Mouse (Mus musculus) neural tube, embryonic 15.5 days (tissue): ENCODE data around the gene Nr1i3. TPM values are rescaled to one million over a fixed set of nuclear protein-coding genes. Genes with fewer than 3 reads are reported as not detected.

ENCODE experiments used
- ATAC-seq: fragments of 200-750 bp; cut with Nextera tagmentation; 2 replicates; pipeline ENCODE4 v1.8.0; 2017; ENCODE audit warnings: mild to moderate bottlenecking, moderate TSS enrichment, moderate library complexity; ENCODE audit not compliant: low FRiP score
- H3K27ac ChIP-seq: fragments of 300-500 bp; sonication (generic); replicated peaks from 2 replicates; pipeline ENCODE4 v1.5.1; 2015; ENCODE audit warnings: mild to moderate bottlenecking, inconsistent platforms
- H3K27me3 ChIP-seq: fragments of 300-500 bp; sonication (generic); replicated peaks from 2 replicates; pipeline ENCODE4 v1.6.1; 2015; ENCODE audit warnings: inconsistent platforms
- H3K36me3 ChIP-seq: fragments of 300-500 bp; sonication (generic); 2 replicates; pipeline ENCODE4 v1.6.1; 2015; ENCODE audit warnings: inconsistent platforms
- H3K4me1 ChIP-seq: fragments of 300-500 bp; sonication (generic); 2 replicates; pipeline ENCODE4 v1.6.1; 2015; ENCODE audit warnings: inconsistent platforms
- H3K4me2 ChIP-seq: fragments of 300-500 bp; sonication (generic); 2 replicates; pipeline ENCODE4 v1.6.1; 2015; ENCODE audit warnings: inconsistent platforms, mild to moderate bottlenecking, moderate library complexity
- H3K4me3 ChIP-seq: fragments of 300-500 bp; sonication (generic); replicated peaks from 2 replicates; pipeline ENCODE4 v1.5.1; 2015; ENCODE audit warnings: mild to moderate bottlenecking, inconsistent platforms
- H3K9ac ChIP-seq: fragments of 300-500 bp; sonication (generic); replicated peaks from 2 replicates; pipeline ENCODE4 v1.6.1; 2015; ENCODE audit warnings: mild to moderate bottlenecking, inconsistent platforms
- H3K9me3 ChIP-seq: fragments of 300-500 bp; sonication (generic); replicated peaks from 2 replicates; pipeline ENCODE4 v1.6.1; 2016; ENCODE audit warnings: inconsistent platforms
- WGBS: fragments of 180-500 bp; shearing (Covaris S2); methylation state at CpG from one replicate; pipeline ENCODE4 v1.1.7; 2015; ENCODE audit warnings: mixed read lengths; 5-methylcytosine and 5-hydroxymethylcytosine counted together
- polyA plus RNA-seq: library from polyadenylated mRNA; unstranded; fragments of >200 nt; fragmentation: Nextera tagmentation; extraction: Ambion mirVana; gene quantifications from 2 replicates; pipeline ENCODE4 v1.2.1, GENCODE M21; 2015

The Nr1i3 gene
- polyA plus RNA-seq, 1 experiment from 2014 or later: 0.38 TPM

DNA sequence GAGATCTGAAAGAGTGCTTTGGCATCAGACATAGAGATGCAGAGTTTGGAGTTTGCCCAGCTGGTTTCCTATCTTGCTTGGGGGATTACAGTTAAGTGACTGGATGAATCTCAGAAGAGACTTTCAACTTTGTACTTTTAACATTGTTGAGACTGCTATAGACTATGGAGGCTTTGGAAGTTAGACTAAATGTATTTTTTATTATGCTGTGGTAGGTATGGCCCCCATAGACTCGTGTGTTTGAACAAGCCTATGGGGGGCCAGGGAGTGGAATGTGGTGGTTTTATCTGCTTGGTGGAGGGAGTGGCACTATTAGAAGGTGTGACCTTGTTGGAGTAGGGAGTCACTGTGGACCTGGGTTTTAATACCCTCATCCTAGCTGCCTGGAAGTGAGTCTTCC lies 14.2 kb upstream of the Nr1i3 start:
- WGBS: 71% methylated on average over 1 of the region's 1 CpGs
- no peak overlapping the region for H3K4me2 ChIP-seq
- H3K9me3 ChIP-seq: no peaks in the 10 kb centered on the region
- H3K36me3 ChIP-seq: no peaks in the 10 kb centered on the region
- H3K4me3 ChIP-seq: no peak overlapping the region
- no peak for ATAC-seq
- peaks cover 16% of the 10 kb centered on the region for H3K4me1 ChIP-seq
- H3K27ac ChIP-seq: no peak overlapping the region
- no peak overlapping the region for H3K9ac ChIP-seq
- peaks cover 28% of the 10 kb centered on the region for H3K27me3 ChIP-seq

DNA sequence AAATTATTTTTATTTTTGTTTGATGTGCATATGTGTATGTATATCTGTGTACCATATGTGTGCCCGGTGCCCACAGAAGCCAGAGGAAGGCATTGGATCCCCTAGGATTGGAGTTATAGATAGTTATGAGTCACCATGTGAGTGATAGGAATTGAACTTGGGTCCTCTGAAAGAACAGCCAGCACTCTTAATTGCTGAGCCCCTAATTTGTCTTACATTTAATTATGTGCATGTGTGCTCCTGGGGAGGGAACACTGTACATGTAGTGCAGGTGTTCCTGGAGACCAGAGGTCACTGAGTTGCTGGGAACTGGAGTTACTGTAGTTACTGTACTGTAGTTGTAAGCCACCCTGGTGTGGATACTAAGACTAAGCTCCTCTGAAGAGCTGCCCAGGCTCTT lies 13.0 kb upstream of the Nr1i3 start:
- no peak overlapping the region for H3K4me3 ChIP-seq
- no peaks in the 10 kb centered on the region for H3K9me3 ChIP-seq
- H3K4me2 ChIP-seq: no peak overlapping the region
- 97% methylated on average over 1 of the region's 1 CpGs for WGBS
- H3K36me3 ChIP-seq: no peaks in the 10 kb centered on the region
- H3K27ac ChIP-seq: no peak overlapping the region
- H3K27me3 ChIP-seq: peaks cover 18% of the 10 kb centered on the region
- peaks cover 6% of the 10 kb centered on the region for H3K4me1 ChIP-seq
- ATAC-seq: no peak
- no peak overlapping the region for H3K9ac ChIP-seq

DNA sequence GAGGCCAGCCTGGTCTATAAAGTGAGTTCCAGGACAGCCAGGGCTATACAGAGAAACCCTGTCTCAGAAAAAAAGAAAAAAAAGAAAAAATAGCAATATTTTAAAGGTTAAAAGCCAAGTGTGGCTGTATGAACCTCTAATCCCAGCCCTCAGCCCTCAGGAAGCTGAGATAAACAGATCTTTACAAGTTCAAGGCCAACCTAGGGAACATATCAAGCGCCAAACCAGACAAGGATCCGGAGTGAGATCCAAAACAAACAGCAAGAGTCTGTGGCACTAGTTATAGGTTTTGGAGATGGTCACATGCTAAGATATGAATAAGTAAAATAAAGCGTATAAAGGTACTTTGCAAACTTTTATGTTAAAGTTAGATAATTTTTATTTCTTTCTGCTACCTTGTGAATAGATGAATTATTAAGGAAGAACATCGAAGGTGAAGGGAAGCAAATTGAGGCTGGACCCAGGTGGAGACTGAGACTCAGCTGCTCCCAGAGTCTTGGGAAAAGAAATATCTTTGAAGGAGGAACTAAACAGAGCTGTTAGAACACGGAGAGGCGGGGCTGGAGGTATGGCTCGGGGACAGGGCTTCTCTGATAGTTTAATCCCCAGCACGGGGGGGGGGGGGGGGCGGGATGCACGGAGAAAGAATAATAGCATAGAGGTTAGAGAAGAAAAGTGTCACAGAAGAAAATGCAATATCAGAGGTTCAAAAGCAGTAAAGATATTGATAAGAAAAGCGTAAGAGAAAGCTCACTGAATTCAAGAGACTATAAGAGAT lies 10.1 kb upstream of the Nr1i3 start:
- no peaks in the 10 kb centered on the region for H3K9me3 ChIP-seq
- H3K4me2 ChIP-seq: no peak overlapping the region
- no peaks in the 10 kb centered on the region for H3K36me3 ChIP-seq
- no peaks in the 10 kb centered on the region for H3K27me3 ChIP-seq
- H3K9ac ChIP-seq: no peak overlapping the region
- 66% methylated on average over 9 of the region's 11 CpGs for WGBS
- H3K4me3 ChIP-seq: no peak overlapping the region
- no peak overlapping the region for H3K27ac ChIP-seq
- no peak for ATAC-seq
- H3K4me1 ChIP-seq: no peaks in the 10 kb centered on the region

DNA sequence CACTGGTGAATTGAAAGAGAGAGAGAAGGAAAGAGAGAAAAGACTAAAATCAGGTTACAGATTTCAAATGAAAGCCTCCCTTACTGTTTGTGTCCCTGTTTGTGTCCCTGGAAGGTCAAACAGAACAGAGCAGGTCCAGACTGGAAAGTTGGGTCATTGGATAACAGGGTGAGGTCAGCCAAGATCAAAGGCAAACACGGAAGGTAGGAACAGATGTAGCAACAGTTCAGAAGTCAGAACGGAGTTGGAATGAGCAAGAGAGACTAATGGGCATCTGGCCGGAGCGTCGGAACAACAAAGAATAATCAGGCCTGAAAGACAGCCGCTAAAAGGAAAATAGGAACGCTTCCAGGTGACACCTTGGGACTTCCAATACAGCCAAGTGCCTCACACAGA lies 9.5 kb upstream of the Nr1i3 start:
- H3K36me3 ChIP-seq: no peaks in the 10 kb centered on the region
- H3K9me3 ChIP-seq: no peaks in the 10 kb centered on the region
- no peak overlapping the region for H3K9ac ChIP-seq
- H3K27ac ChIP-seq: no peak overlapping the region
- WGBS: 78% methylated on average over 7 of the region's 7 CpGs
- no peaks in the 10 kb centered on the region for H3K4me1 ChIP-seq
- no peak for ATAC-seq
- H3K27me3 ChIP-seq: no peaks in the 10 kb centered on the region
- H3K4me3 ChIP-seq: no peak overlapping the region
- no peak overlapping the region for H3K4me2 ChIP-seq

DNA sequence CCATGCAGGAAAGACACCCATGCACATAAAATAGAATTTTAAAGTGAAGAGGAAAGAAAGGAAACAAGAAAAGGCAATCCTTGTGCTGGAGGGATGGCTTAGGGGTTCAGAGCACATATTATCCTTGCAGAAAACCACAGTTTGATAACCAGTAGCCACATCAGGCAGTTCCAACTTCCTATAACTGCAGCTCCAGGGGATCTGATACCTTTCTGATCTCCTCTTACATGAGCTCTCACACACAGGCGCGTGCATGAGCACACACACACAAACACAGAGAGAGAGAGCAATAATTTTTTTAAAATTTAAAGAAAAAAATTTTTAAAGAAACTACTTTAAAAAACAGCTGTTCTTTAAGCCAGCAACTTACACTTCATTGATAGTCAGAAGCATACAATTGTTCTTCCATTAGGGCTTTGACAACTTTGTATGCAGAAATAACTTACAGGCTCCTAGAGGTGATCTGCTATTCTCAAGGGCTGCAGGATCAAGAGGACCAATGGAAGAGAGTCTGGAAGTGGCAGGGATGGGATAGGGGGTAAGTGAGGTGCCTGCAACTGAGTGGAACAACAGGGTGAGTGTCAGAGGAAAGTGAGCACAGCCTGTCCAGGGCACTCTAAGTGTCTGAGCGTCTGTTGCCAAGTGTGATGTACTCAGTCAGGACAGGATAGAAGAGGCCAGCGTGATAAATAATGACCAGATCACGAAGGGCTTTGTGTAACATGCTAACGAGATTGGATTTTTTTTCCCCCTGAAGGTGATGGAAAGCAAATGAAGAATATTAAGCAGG lies 7.9 kb upstream of the Nr1i3 start:
- no peak for ATAC-seq
- no peak overlapping the region for H3K4me2 ChIP-seq
- H3K36me3 ChIP-seq: no peaks in the 10 kb centered on the region
- H3K9ac ChIP-seq: no peak overlapping the region
- H3K9me3 ChIP-seq: no peaks in the 10 kb centered on the region
- no peaks in the 10 kb centered on the region for H3K4me1 ChIP-seq
- no peaks in the 10 kb centered on the region for H3K27me3 ChIP-seq
- no peak overlapping the region for H3K4me3 ChIP-seq
- H3K27ac ChIP-seq: no peak overlapping the region
- WGBS: 64% methylated on average over 6 of the region's 6 CpGs

DNA sequence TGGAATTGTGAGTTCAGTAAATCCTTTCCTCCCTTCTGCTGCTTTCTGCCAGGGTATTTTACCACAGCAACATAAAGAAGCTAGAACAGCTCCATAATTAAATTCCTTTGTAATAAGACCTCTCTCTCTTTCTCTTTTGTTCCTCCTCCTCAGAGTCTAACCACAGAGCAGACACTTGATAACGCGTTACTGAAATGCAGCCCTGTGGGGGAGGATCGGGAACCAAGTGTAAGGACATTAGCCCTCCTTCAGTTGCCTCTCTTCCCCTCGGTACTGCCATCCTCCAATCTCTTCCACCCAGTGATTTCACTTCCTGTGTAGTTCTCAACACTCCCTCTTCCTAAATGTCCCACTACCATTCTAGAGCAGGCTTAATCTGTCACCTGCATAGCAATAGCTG lies 4.4 kb upstream of the Nr1i3 start:
- WGBS: 21% methylated on average over 4 of the region's 4 CpGs
- Histone ChIP-seq H3K4me3 (no peak overlapping the region), H3K9me3 (no peaks in the 10 kb centered on the region), H3K27ac (no peak overlapping the region), H3K4me2 (no peak overlapping the region), H3K27me3 (no peaks in the 10 kb centered on the region), H3K4me1 (no peaks in the 10 kb centered on the region), H3K36me3 (no peaks in the 10 kb centered on the region), H3K9ac (no peak overlapping the region)
- ATAC-seq: no peak

DNA sequence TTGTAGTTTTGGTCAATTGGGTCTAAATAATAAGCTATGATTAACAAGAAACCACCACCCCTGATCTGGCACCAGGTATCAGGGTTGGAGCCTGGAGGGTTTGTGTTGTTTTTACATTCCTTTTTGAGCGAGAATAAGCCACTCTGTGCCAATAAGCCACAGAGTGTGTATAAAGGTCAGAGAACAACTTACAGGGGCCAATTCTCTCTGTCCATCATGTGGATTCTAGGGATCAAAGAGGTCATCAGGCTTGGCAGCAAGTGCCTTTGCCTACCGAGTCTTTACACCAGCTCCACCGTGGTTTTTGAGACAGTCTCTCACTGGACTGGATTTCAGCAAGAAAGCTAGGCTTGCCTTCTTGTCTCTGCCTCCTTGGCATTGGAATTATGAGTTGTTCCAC lies 916 bp upstream of the Nr1i3 start:
- no peak for ATAC-seq
- no peaks in the 10 kb centered on the region for H3K4me1 ChIP-seq
- H3K27ac ChIP-seq: no peak overlapping the region
- WGBS: 66% methylated on average over 3 of the region's 3 CpGs
- H3K4me3 ChIP-seq: no peak overlapping the region
- no peak overlapping the region for H3K4me2 ChIP-seq
- H3K27me3 ChIP-seq: no peaks in the 10 kb centered on the region
- no peak overlapping the region for H3K9ac ChIP-seq
- H3K9me3 ChIP-seq: no peaks in the 10 kb centered on the region
- H3K36me3 ChIP-seq: no peaks in the 10 kb centered on the region

DNA sequence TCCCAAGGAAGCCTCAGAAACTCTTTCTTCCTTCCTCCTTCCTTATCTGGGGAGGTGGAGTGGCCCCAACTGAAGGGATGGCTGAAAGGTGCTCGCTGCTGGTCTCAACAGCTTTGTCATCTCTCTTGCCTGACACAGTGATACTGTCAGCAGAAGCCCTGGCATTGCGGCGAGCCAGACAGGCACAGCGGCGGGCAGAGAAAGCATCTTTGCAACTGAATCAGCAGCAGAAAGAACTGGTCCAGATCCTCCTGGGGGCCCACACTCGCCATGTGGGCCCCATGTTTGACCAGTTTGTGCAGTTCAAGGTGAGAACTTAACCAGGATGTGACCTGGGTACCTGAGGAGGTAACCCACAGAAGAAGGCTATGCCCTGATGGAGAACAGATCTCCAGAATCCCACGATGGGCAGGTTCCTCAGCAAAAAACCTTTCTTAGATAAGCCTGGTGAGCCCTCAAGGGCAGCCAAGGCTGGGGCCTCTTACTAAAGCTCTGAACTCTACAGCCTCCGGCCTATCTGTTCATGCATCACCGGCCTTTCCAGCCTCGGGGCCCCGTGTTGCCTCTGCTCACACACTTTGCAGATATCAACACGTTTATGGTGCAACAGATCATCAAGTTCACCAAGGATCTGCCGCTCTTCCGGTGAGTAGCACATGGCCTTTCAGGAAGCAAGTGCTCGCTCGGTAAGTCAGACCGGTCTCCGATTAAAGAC lies 2.6 kb downstream of the Nr1i3 start:
- Histone ChIP-seq H3K4me2 (no peak overlapping the region), H3K4me1 (peaks cover 9% of the 10 kb centered on the region), H3K27ac (no peak overlapping the region), H3K4me3 (no peak overlapping the region), H3K36me3 (peaks cover 19% of the 10 kb centered on the region), H3K27me3 (no peaks in the 10 kb centered on the region), H3K9me3 (no peaks in the 10 kb centered on the region), H3K9ac (no peak overlapping the region)
- WGBS: 92% methylated on average over 18 of the region's 18 CpGs
- no peak for ATAC-seq

DNA sequence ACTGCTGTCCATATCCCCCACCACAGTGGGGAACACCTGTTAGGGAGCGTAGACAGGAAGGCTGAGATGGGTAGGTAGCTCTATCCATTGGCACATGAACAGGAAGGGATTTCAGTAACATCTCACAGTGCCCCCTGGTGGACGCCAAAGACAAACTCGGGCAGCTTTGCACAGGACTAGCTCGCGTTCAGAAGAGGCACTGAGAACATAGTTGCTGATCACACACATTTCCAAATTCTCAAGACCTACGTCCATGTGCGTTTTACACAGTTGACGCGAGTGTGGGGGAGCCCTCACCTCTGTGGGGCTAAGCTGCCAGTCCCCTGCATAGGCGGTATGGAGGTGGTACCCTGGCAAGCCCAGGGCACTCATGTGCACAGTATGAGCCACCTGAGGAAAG lies 7.1 kb downstream of the Nr1i3 start:
- H3K4me2 ChIP-seq: peak overlapping the region; percentile 90
- no peaks in the 10 kb centered on the region for H3K9me3 ChIP-seq
- peak; percentile 46 for ATAC-seq
- peaks cover 18% of the 10 kb centered on the region for H3K4me1 ChIP-seq
- WGBS: 5% methylated on average over 10 of the region's 10 CpGs
- peaks cover 19% of the 10 kb centered on the region for H3K36me3 ChIP-seq
- no peaks in the 10 kb centered on the region for H3K27me3 ChIP-seq
- no peak overlapping the region; the same call in 1 of the 2 replicates for H3K27ac ChIP-seq
- H3K9ac ChIP-seq: peak overlapping the region; percentile 66
- H3K4me3 ChIP-seq: peak overlapping the region; percentile 74

DNA sequence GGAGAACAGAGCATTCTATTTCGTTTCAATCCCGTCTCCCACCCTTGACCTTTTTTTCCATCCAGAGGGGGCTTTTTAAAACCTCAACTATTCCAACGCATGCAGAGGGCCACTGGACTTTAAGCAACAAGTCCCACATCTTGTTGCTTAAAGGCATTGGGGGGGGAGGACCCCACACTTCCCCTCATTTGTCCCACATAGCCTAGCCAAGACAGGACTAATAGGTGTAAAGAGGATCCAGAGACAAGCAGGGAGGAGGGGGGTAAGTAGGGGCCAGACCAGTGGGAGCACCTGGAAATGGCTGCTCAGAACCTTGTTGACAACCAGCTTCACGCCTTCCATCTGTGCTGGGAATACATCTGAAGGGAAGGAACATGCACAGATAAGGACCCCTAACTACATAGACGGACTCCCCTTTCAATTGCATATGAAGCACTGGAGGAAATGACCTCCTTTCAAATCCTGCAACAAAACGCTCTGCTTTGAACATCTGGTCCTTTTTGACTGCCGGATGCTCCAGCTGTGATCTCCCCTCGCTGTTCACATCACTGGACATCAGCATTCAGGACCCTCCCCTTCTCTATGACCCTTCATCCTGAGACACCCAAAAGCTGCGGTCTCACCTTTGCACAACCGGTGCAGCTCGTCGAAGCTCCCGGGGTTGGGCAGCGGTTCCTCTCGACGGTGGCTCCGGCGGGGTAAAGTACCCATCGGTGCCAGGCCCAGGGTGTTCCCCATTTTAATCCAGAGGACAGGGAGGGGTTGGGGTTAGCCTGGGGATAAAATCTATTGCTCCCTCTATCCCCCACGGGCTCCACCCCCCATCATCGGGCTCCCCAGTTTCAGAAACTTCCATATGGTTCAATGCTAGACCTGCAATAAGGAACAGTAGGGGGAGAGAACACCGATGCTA lies 7.8 kb downstream of the Nr1i3 start:
- Histone ChIP-seq H3K4me1 (peaks cover 18% of the 10 kb centered on the region), H3K9ac (peak overlapping the region; percentile 66), H3K36me3 (peaks cover 19% of the 10 kb centered on the region), H3K27me3 (no peaks in the 10 kb centered on the region), H3K4me3 (peak overlapping the region; percentile 74), H3K9me3 (no peaks in the 10 kb centered on the region), H3K27ac (peak overlapping the region; percentile 81), H3K4me2 (peak overlapping the region; percentile 90)
- 4% methylated on average over 22 of the region's 22 CpGs for WGBS
- ATAC-seq: peak; percentile 14
